Mouse (Mus musculus) MEL (cell line): Measurements from ENCODE around the gene Klf1.

ENCODE experiments used
- MAZ ChIP-seq: IDR thresholded peaks from 2 replicates; pipeline ENCODE4 v1.6.1; 2012; ENCODE audit warnings: low read depth, mild to moderate bottlenecking, inconsistent platforms, low read length, improper control_type of control experiment
- POLR2A ChIP-seq, 2 experiments: IDR thresholded peaks; 2 replicates each; pipeline ENCODE4 v1.6.1; 2011 to 2012; ENCODE audit warnings: low read length in 2 of 2, mild to moderate bottlenecking in 2 of 2, control low read depth in 1 of 2, improper control_type of control experiment in 1 of 2, low read depth in 1 of 2, moderate library complexity in 1 of 2; ENCODE audit not compliant: control insufficient read depth in 1 of 2, insufficient read depth in 1 of 2, poor library complexity in 1 of 2
- TCF12 ChIP-seq: IDR thresholded peaks from 2 replicates; pipeline ENCODE4 v1.6.1; 2014; ENCODE audit warnings: low read depth, mild to moderate bottlenecking, inconsistent platforms, low read length, improper control_type of control experiment, moderate library complexity
- USF1 ChIP-seq: IDR thresholded peaks from 2 replicates; pipeline ENCODE4 v1.6.1; 2014; ENCODE audit warnings: low read depth, mild to moderate bottlenecking, inconsistent platforms, low read length, improper control_type of control experiment, moderate library complexity

DNA sequence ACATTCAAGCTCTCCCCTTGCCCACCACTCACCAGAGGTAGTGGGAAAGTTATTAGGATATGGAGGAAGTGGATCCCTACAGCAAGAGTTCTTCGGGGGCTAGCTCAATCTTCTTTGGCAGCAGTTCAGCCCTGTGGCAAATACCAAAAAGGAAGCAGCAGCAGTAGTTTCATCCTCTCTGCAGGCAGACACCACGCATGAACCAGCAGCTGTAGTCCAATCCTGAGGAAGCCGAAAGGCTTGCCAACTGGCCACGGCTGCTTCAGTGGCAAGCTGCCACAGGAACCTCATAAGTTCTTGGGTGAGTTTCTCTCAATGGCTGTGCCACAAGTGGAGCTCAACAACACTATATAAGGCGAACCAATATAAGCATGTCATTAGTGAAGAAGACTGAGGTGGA lies 5.8 kb upstream of the Klf1 start:
- TF ChIP-seq MAZ (no peak), USF1 (no peak), TCF12 (no peak), POLR2A (IDR thresholded peaks at IDR 0.05; ENCODE audit: control insufficient read depth in 1 of 2, insufficient read depth in 1 of 2, low read depth in 1 of 2, low read length in 2 of 2, poor library complexity in 1 of 2) (no peak)
